Mouse (Mus musculus) megakaryocyte progenitor cell, adult 5-6 weeks (primary cell): ENCODE data around the gene Mettl8. TPM values are rescaled to one million over a fixed set of nuclear protein-coding genes. Genes with fewer than 3 reads are reported as not detected.

Experiments used
- ATAC-seq: replicated peaks from 2 replicates; pipeline ENCODE4 v1.8.0; 2016; ENCODE audit warnings: mild to moderate bottlenecking, moderate TSS enrichment, inconsistent platforms; ENCODE audit not compliant: poor library complexity
- total RNA-seq, 2 experiments: library from RNA; stranded (forward) in 1 of 2; stranded (reverse) in 1 of 2; fragments of 157-497, 149-512 nt in 1 of 2; fragments of 200-1000 nt in 1 of 2; gene quantifications; 2 replicates each; pipeline versions ENCODE4 v1.2.3 to v1.2.4; 2015 to 2017

The Mettl8 gene
- total RNA-seq (2015): 26.8 and 37.1 TPM in 2 replicates
- total RNA-seq (2017): 17.5 and 27.8 TPM in 2 replicates

GRCm38 (mm10) chr2:71055300-71056114 is at the start of gene Mettl8, which contains the start of gene Dcaf17:
Gene Mettl8 (minus strand): TSS chr2:71055583.
Gene Dcaf17 (plus strand): TSS chr2:71055328.
- peak; percentile 94 for ATAC-seq

GRCm38 (mm10) chr2:71104696-71105095 is 49.3 kb upstream of the Mettl8 start:
- ATAC-seq: no peak

GRCm38 (mm10) chr2:71103292-71103680 is 47.9 kb upstream of the Mettl8 start:
- peak; percentile 77 for ATAC-seq

- ATAC-seq: peak; percentile 53; the same call in 1 of the 2 replicates
Observed at GRCm38 (mm10) chr2:71102621-71103291, 47.4 kb upstream of the Mettl8 start.

GRCm38 (mm10) chr2:71096170-71096569 is 40.8 kb upstream of the Mettl8 start:
- peak; percentile 93 for ATAC-seq

- ATAC-seq: peak; percentile 75
Observed at GRCm38 (mm10) chr2:71090660-71091445, 35.5 kb upstream of the Mettl8 start.

- no peak for ATAC-seq
Observed at GRCm38 (mm10) chr2:71089766-71090165, 34.4 kb upstream of the Mettl8 start.

GRCm38 (mm10) chr2:71083454-71084193 is 28.2 kb upstream of the Mettl8 start:
- no peak for ATAC-seq

GRCm38 (mm10) chr2:71082416-71082815 is 27.0 kb upstream of the Mettl8 start:
- no peak for ATAC-seq

- peak; percentile 93 for ATAC-seq
Observed at GRCm38 (mm10) chr2:71073828-71074227, 18.4 kb upstream of the Mettl8 start.

GRCm38 (mm10) chr2:71073330-71073729 is 17.9 kb upstream of the Mettl8 start:
- no peak for ATAC-seq

GRCm38 (mm10) chr2:71071601-71072000 is 16.2 kb upstream of the Mettl8 start:
- ATAC-seq: no peak

GRCm38 (mm10) chr2:71056115-71056835 is 892 bp upstream of the Mettl8 start:
- ATAC-seq: no peak

- no peak for ATAC-seq
Observed at GRCm38 (mm10) chr2:71054716-71055115, 667 bp downstream of the Mettl8 start.

- no peak for ATAC-seq
Observed at GRCm38 (mm10) chr2:71050511-71050910, 4.9 kb downstream of the Mettl8 start.

- peak; percentile 25; the same call in 1 of the 2 replicates for ATAC-seq
Observed at GRCm38 (mm10) chr2:71048896-71049295, 6.5 kb downstream of the Mettl8 start.

GRCm38 (mm10) chr2:71046751-71047320 is 8.5 kb downstream of the Mettl8 start:
- peak; percentile 55; the same call in 1 of the 2 replicates for ATAC-seq

- ATAC-seq: no peak
Observed at GRCm38 (mm10) chr2:71046151-71046550, 9.2 kb downstream of the Mettl8 start.

- ATAC-seq: peak; percentile 90
Observed at GRCm38 (mm10) chr2:71039522-71040121, 15.8 kb downstream of the Mettl8 start.
